Mouse (Mus musculus): ENCODE data around the gene Cwc22. TPM values are rescaled to one million over a fixed set of nuclear protein-coding genes. Genes with fewer than 3 reads are reported as not detected.

Cwc22 gene
- polyA plus RNA-seq, 1 experiment = 5.7 TPM

DNA sequence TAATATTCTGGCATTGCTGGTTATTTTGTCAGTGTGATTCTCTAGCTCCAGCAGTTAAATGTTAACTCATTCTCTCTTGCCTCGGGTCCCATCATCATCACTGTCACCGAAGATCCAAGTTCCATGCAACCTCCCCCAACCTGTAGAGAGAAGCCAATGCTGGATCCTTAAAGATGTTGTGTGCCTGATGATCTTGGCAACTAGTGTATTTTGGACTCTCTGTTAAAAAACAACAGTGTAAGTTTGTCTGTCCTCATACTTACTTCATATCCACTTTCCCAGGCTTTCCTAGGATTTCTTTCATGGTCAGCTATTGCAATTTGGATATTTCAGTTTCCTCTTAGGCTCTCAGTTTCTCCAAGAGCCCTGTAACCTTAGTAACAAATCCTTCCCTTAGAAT lies 25.2 kb upstream of the Cwc22 start:
- no peak for TF ChIP-seq POLR2A (IDR thresholded peaks at IDR 0.05; ENCODE audit: low read depth, low read length)
- TF ChIP-seq CTCF (conservative IDR thresholded peaks at IDR 0.05; ENCODE audit: insufficient read depth, insufficient read length, low read depth, low read length) = no peak
- no peaks in the 10 kb centered on the region for H3K4me1 ChIP-seq (ENCODE audit: control insufficient read depth, insufficient read depth, low read length)
- no peaks in the 10 kb centered on the region for H3K36me3 ChIP-seq (ENCODE audit: control insufficient read depth, insufficient read depth, low read length)
- 71% methylated on average over 2 of the region's 2 CpGs for WGBS
- H3K27ac ChIP-seq (ENCODE audit: insufficient read depth, low read depth, low read length) = no peak overlapping the region
- no peak overlapping the region for H3K4me3 ChIP-seq (ENCODE audit: insufficient read depth, low read depth, low read length)
- H3K27me3 ChIP-seq (replicated peaks; ENCODE audit: control insufficient read depth, insufficient read depth, low read length) = no peaks in the 10 kb centered on the region
- no peak for DNase-seq

DNA sequence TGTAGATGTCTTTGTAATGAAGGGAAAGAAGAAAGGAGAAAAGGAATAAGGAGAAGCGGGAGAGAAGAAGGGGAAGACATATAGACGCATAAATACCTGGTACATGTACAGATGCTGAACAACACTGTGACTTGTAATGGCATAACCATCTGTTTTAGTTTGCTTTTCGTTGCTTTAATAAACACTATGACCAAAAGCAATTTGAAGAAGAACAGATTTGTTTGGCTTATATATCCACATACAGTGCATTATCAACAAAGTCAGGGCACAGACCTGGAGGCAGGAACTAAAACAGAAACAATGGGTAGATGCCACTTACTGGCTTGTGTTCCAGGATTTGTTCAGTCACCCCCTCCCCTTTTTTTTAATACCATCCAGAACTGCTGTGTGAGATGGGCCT lies 24.4 kb upstream of the Cwc22 start:
- H3K27me3 ChIP-seq (replicated peaks; ENCODE audit: control insufficient read depth, insufficient read depth, low read length) = no peaks in the 10 kb centered on the region
- no peak for DNase-seq
- no peak overlapping the region for H3K27ac ChIP-seq (ENCODE audit: insufficient read depth, low read depth, low read length)
- H3K36me3 ChIP-seq (ENCODE audit: control insufficient read depth, insufficient read depth, low read length) = no peaks in the 10 kb centered on the region
- H3K4me1 ChIP-seq (ENCODE audit: control insufficient read depth, insufficient read depth, low read length) = no peaks in the 10 kb centered on the region
- no peak overlapping the region for H3K4me3 ChIP-seq (ENCODE audit: insufficient read depth, low read depth, low read length)
- 84% methylated on average over 3 of the region's 3 CpGs for WGBS
- TF ChIP-seq CTCF (conservative IDR thresholded peaks at IDR 0.05; ENCODE audit: insufficient read depth, insufficient read length, low read depth, low read length) (no peak), POLR2A (IDR thresholded peaks at IDR 0.05; ENCODE audit: low read depth, low read length) (no peak)

- Histone ChIP-seq H3K36me3 (ENCODE audit: control insufficient read depth, insufficient read depth, low read length) (no peaks in the 10 kb centered on the region), H3K4me3 (ENCODE audit: insufficient read depth, low read depth, low read length) (no peak overlapping the region), H3K27ac (ENCODE audit: insufficient read depth, low read depth, low read length) (no peak overlapping the region), H3K4me1 (ENCODE audit: control insufficient read depth, insufficient read depth, low read length) (no peaks in the 10 kb centered on the region), H3K27me3 (replicated peaks; ENCODE audit: control insufficient read depth, insufficient read depth, low read length) (no peaks in the 10 kb centered on the region)
- no peak for TF ChIP-seq CTCF (conservative IDR thresholded peaks at IDR 0.05; ENCODE audit: insufficient read depth, insufficient read length, low read depth, low read length)
- TF ChIP-seq POLR2A (IDR thresholded peaks at IDR 0.05; ENCODE audit: low read depth, low read length) = no peak
- WGBS = 93% methylated on average over 4 of the region's 4 CpGs
- no peak for DNase-seq
Measured at GRCm38 (mm10) chr2:77969956-77970355, 23.8 kb upstream of the Cwc22 start.

- Histone ChIP-seq H3K4me3 (ENCODE audit: insufficient read depth, low read depth, low read length) (no peak overlapping the region), H3K27ac (ENCODE audit: insufficient read depth, low read depth, low read length) (no peak overlapping the region), H3K27me3 (replicated peaks; ENCODE audit: control insufficient read depth, insufficient read depth, low read length) (no peaks in the 10 kb centered on the region), H3K4me1 (ENCODE audit: control insufficient read depth, insufficient read depth, low read length) (no peaks in the 10 kb centered on the region), H3K36me3 (ENCODE audit: control insufficient read depth, insufficient read depth, low read length) (no peaks in the 10 kb centered on the region)
- WGBS = 98% methylated on average over 3 of the region's 3 CpGs
- TF ChIP-seq CTCF (conservative IDR thresholded peaks at IDR 0.05; ENCODE audit: insufficient read depth, insufficient read length, low read depth, low read length) (no peak), POLR2A (IDR thresholded peaks at IDR 0.05; ENCODE audit: low read depth, low read length) (no peak)
- no peak for DNase-seq
Measured at GRCm38 (mm10) chr2:77962450-77963193, 16.4 kb upstream of the Cwc22 start.

- Histone ChIP-seq H3K4me1 (ENCODE audit: control insufficient read depth, insufficient read depth, low read length) (no peaks in the 10 kb centered on the region), H3K36me3 (ENCODE audit: control insufficient read depth, insufficient read depth, low read length) (no peaks in the 10 kb centered on the region), H3K27me3 (replicated peaks; ENCODE audit: control insufficient read depth, insufficient read depth, low read length) (no peaks in the 10 kb centered on the region), H3K4me3 (ENCODE audit: insufficient read depth, low read depth, low read length) (no peak overlapping the region), H3K27ac (ENCODE audit: insufficient read depth, low read depth, low read length) (no peak overlapping the region)
- TF ChIP-seq POLR2A (IDR thresholded peaks at IDR 0.05; ENCODE audit: low read depth, low read length) (no peak), CTCF (conservative IDR thresholded peaks at IDR 0.05; ENCODE audit: insufficient read depth, insufficient read length, low read depth, low read length) (no peak)
- 46% methylated on average over 1 of the region's 1 CpGs for WGBS
- no peak for DNase-seq
Measured at GRCm38 (mm10) chr2:77961256-77961655, 15.1 kb upstream of the Cwc22 start.

GRCm38 (mm10) chr2:77960711-77961110 lies 14.5 kb upstream of the Cwc22 start:
- 79% methylated on average over 3 of the region's 3 CpGs for WGBS
- no peaks in the 10 kb centered on the region for H3K27me3 ChIP-seq (replicated peaks; ENCODE audit: control insufficient read depth, insufficient read depth, low read length)
- TF ChIP-seq POLR2A (IDR thresholded peaks at IDR 0.05; ENCODE audit: low read depth, low read length) (no peak), CTCF (conservative IDR thresholded peaks at IDR 0.05; ENCODE audit: insufficient read depth, insufficient read length, low read depth, low read length) (no peak)
- H3K4me3 ChIP-seq (ENCODE audit: insufficient read depth, low read depth, low read length) = no peak overlapping the region
- H3K27ac ChIP-seq (ENCODE audit: insufficient read depth, low read depth, low read length) = no peak overlapping the region
- DNase-seq = no peak
- no peaks in the 10 kb centered on the region for H3K4me1 ChIP-seq (ENCODE audit: control insufficient read depth, insufficient read depth, low read length)
- H3K36me3 ChIP-seq (ENCODE audit: control insufficient read depth, insufficient read depth, low read length) = no peaks in the 10 kb centered on the region

GRCm38 (mm10) chr2:77959341-77959740 lies 13.2 kb upstream of the Cwc22 start:
- Histone ChIP-seq H3K27me3 (replicated peaks; ENCODE audit: control insufficient read depth, insufficient read depth, low read length) (no peaks in the 10 kb centered on the region), H3K27ac (ENCODE audit: insufficient read depth, low read depth, low read length) (no peak overlapping the region), H3K4me1 (ENCODE audit: control insufficient read depth, insufficient read depth, low read length) (no peaks in the 10 kb centered on the region), H3K36me3 (ENCODE audit: control insufficient read depth, insufficient read depth, low read length) (no peaks in the 10 kb centered on the region), H3K4me3 (ENCODE audit: insufficient read depth, low read depth, low read length) (no peak overlapping the region)
- WGBS = 96% methylated on average over 1 of the region's 1 CpGs
- DNase-seq = no peak
- TF ChIP-seq CTCF (conservative IDR thresholded peaks at IDR 0.05; ENCODE audit: insufficient read depth, insufficient read length, low read depth, low read length) = no peak
- TF ChIP-seq POLR2A (IDR thresholded peaks at IDR 0.05; ENCODE audit: low read depth, low read length) = no peak
